Mouse (Mus musculus) neural tube, embryonic 12.5 days (tissue): ENCODE data around the gene Zfp444. TPM values are rescaled to one million over a fixed set of nuclear protein-coding genes. Genes with fewer than 3 reads are reported as not detected.
"Not testable (repeated sequence)": the region's sequence is repeated elsewhere in the genome, so short reads cannot be mapped to it uniquely, and the experiment has no call there.

Experiments used
- ATAC-seq: fragments of 200-750 bp; cut with Nextera tagmentation; 2 replicates; pipeline ENCODE4 v1.8.0; 2017; ENCODE audit warnings: low read depth, mild to moderate bottlenecking, moderate TSS enrichment, moderate library complexity; ENCODE audit not compliant: low FRiP score
- H3K27ac ChIP-seq: fragments of 300-500 bp; sonication (generic); 2 replicates; pipeline ENCODE4 v1.5.1; 2016
- H3K27me3 ChIP-seq: fragments of 300-500 bp; sonication (generic); replicated peaks from 2 replicates; pipeline ENCODE4 v1.6.1; 2016; ENCODE audit warnings: mild to moderate bottlenecking
- H3K36me3 ChIP-seq: fragments of 300-500 bp; sonication (generic); 2 replicates; pipeline ENCODE4 v1.6.1; 2016; ENCODE audit warnings: mild to moderate bottlenecking
- H3K4me1 ChIP-seq: fragments of 300-500 bp; sonication (generic); 2 replicates; pipeline ENCODE4 v1.6.1; 2016
- H3K4me2 ChIP-seq: fragments of 300-500 bp; sonication (generic); replicated peaks from 2 replicates; pipeline ENCODE4 v1.6.1; 2016; ENCODE audit warnings: mild to moderate bottlenecking
- H3K4me3 ChIP-seq: fragments of 300-500 bp; sonication (generic); 2 replicates; pipeline ENCODE4 v1.5.1; 2016
- H3K9ac ChIP-seq: fragments of 300-500 bp; sonication (generic); 2 replicates; pipeline ENCODE4 v1.6.1; 2016; ENCODE audit warnings: mild to moderate bottlenecking
- H3K9me3 ChIP-seq: fragments of 300-500 bp; sonication (generic); 2 replicates; pipeline ENCODE4 v1.6.1; 2016; ENCODE audit warnings: mild to moderate bottlenecking
- WGBS: fragments of 180-500 bp; shearing (Covaris S2); methylation state at CpG from one replicate; pipeline ENCODE4 v1.1.7; 2016; 5-methylcytosine and 5-hydroxymethylcytosine counted together
- polyA plus RNA-seq: library from polyadenylated mRNA; unstranded; fragments of >200 nt; fragmentation: Nextera tagmentation; extraction: Ambion mirVana; gene quantifications from 2 replicates; pipeline ENCODE4 v1.2.1, GENCODE M21; 2016

The Zfp444 gene
- polyA plus RNA-seq, 1 experiment from 2014 or later = 78.1 TPM

GRCm38 (mm10) chr7:6239787-6240186, 67.8 kb downstream of the Zfp444 start:
- Histone ChIP-seq H3K4me2 (no peak overlapping the region), H3K4me1 (no peaks in the 10 kb centered on the region), H3K9ac (no peak overlapping the region), H3K9me3 (no peaks in the 10 kb centered on the region), H3K27ac (no peak overlapping the region), H3K27me3 (no peaks in the 10 kb centered on the region), H3K36me3 (no peaks in the 10 kb centered on the region), H3K4me3 (no peak overlapping the region)
- WGBS = 57% methylated on average over 11 of the region's 11 CpGs
- ATAC-seq = no peak

GRCm38 (mm10) chr7:6240841-6241425, 68.9 kb downstream of the Zfp444 start:
- H3K4me1 ChIP-seq, H3K27ac ChIP-seq, ATAC-seq, H3K4me2 ChIP-seq, H3K27me3 ChIP-seq, H3K9me3 ChIP-seq, H3K9ac ChIP-seq, H3K36me3 ChIP-seq, H3K4me3 ChIP-seq: not testable (repeated sequence)
- 21% methylated on average over 1 of the region's 1 CpGs for WGBS

Other genes starting within 250 kb of the Zfp444 start
- gene Vmn1r65, start 161.2 kb upstream of the Zfp444 start, polyA plus RNA-seq = not detected in 2 replicates
- not detected in 2 replicates for gene Nlrp4c, start 127.1 kb upstream of the Zfp444 start, polyA plus RNA-seq
- 36.4 and 37.0 TPM in 2 replicates for gene Zfp787, start 16.2 kb upstream of the Zfp444 start, polyA plus RNA-seq
- gene Galp, start 24.9 kb downstream of the Zfp444 start, polyA plus RNA-seq = not detected in 2 replicates
- gene Zscan5b, start 50.1 kb downstream of the Zfp444 start, polyA plus RNA-seq = not detected in 2 replicates
- not detected in 2 replicates for gene Epp13, start 80.5 kb downstream of the Zfp444 start, polyA plus RNA-seq
- gene Zfp667, start 114.4 kb downstream of the Zfp444 start, polyA plus RNA-seq = 15.1 and 15.4 TPM in 2 replicates
- gene Zfp583, start 159.1 kb downstream of the Zfp444 start, polyA plus RNA-seq = 8.0 and 10.1 TPM in 2 replicates
- 3.7 and 5.2 TPM in 2 replicates for gene Gm3854, start 171.5 kb downstream of the Zfp444 start, polyA plus RNA-seq
- gene Zfp78, start 191.1 kb downstream of the Zfp444 start, polyA plus RNA-seq = 2.0 and 3.1 TPM in 2 replicates
- 15.5 and 15.6 TPM in 2 replicates for gene Zfp28, start 211.1 kb downstream of the Zfp444 start, polyA plus RNA-seq
- 1.5 and 1.7 TPM in 2 replicates for gene Smim17, start 226.5 kb downstream of the Zfp444 start, polyA plus RNA-seq
- not detected in 2 replicates for gene Gm20715, start 238.1 kb downstream of the Zfp444 start, polyA plus RNA-seq